Mouse (Mus musculus): ENCODE data around the gene Oasl1.
"Not testable (repeated sequence)": the region's sequence is repeated elsewhere in the genome, so short reads cannot be mapped to it uniquely, and the experiment has no call there.

The Oasl1 gene

DNA sequence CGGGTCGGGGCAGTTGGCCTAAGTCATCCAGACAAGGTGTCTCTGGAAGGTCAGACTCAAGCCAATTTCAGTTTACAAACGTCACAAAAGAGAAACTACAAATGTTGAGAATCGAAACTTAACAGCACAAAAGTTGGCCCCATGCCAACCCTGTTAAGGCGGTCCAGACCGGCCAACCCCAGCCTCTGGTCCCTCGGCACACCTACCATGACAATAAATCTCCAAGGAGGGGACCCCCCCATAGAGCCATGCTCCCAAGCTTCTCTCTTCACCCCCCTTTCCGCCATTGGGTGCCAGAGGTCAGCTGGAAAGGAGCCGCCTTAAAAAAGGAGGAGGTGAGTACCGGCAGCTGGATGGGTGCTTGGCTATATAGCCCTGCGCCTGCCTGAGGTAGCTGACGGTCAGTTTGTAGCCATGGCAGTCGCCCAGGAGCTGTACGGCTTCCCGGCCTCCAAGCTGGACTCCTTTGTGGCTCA, at the start of gene Oasl1:
Oasl1 (plus strand) TSS at position 243 of the 476 bp plus-strand sequence.
- peak; percentile 9 for DNase-seq (ENCODE audit: low spot score)

DNA sequence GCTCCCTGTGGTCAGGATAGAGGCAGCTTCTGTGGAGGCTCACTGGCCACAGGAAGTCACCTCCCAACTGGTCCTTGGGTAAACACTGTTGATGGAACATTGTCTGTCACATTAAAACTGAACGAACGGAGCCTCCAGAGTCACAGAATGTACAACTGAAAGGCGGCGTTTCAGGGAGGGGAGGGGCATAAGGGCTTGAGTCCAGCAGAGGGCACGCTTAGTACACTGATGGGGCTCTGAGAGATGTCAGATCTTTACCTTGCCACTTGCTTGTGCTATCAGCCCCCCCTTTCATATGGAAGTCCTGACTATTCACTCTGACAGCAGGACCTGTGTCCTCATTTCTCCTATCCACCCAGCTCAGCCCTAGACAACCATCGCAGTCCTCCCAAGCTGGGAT, 47.2 kb upstream of the Oasl1 start:
- no peak for DNase-seq (ENCODE audit: low spot score)

DNA sequence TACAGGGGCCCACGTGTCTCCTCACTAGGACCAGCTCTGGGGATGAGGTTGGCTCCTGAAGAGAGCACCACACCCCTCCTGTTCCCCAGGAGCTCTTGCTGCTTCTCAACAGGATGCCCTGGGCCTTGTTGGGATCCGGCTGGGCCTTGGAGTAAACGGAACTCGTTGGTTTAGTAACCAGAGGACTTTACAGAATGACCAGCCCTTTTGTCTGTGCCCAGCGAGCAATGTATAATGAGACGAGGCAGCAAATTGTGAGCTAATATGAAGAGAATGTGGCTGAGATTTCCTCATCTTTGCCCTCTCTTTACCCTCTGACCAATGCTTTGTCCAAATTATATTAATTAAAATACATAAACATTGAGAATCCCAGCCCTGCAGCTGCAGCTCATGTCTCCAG, 46.7 kb upstream of the Oasl1 start:
- DNase-seq (ENCODE audit: low spot score): no peak

DNA sequence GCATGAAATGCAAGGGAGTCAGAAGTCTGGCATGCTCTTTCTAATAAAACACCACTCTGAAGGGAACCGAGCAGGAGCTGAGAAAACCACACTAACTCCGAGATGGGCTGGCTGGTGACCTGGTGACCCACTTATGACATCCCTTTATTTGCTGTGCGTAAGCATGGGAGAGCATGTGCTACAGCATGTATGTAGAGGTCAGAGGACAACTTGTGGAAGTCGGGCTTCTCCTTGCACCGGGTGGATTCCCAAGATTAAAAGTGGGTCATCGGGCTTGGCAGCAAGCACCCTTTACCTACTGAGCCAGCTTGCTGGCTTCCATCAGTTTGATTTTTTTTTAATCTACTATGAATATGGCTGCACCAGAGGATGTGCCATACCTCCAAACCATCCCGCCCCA, 45.6 kb upstream of the Oasl1 start:
- DNase-seq (ENCODE audit: low spot score): no peak

DNA sequence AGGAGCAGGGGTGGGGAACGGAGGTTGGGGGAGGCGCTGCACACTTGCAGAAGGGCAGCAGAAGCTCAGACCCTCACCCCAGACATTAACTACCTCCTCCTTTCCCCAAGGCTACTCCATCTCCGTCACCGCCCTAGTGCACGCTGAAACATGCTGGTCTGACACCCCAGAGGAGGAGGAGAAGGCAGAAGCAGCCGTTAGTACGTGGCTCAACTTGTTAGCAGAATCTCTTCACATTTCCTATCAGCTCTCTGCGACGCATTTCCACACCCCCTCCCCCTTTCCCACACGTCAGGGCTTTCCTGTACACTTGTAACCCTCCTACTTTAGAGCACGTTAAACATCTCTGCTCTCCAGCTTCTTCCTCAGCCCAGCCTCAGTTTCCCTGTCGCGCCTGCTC, 43.6 kb upstream of the Oasl1 start:
- DNase-seq (ENCODE audit: low spot score): no peak

DNA sequence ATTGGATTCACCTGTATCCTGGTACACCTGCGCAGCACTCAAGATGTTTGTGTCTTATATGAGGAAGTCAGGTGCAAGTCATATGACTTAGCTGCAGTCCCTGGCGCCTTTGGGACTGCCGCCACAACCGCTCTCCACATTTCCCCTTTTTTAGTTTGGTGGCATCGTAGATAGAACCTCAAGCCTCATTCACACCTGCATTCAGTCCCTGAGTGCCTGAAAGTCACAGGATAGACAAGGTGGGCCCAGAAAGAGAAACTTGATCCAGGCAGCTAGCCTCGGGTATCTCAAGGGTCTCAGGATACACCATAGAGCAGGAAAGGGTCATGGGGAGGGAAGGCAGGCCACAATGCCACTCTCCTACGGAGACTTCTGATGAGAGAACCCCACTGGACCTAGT, 40.7 kb upstream of the Oasl1 start:
- DNase-seq (ENCODE audit: low spot score): not testable (repeated sequence)

DNA sequence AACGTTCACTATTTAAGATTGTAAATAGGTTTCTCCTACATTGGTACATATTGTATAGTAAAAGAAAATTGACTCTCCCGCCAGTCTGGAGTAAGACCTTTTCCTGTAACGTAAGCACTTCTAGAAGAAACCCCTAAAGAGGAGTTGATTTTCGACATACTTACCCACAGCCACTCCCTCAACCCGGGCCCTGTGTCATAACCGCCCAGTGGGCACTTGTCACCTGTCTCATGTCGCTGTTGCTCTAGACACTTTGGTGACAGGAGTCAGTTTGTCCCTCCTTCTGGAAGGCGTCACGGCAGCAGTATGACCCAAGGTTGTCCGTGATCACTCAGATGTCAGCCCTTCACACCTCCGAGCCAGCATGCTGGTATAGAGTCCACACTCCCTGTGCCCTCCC, 40.0 kb upstream of the Oasl1 start:
- DNase-seq (ENCODE audit: low spot score): no peak

DNA sequence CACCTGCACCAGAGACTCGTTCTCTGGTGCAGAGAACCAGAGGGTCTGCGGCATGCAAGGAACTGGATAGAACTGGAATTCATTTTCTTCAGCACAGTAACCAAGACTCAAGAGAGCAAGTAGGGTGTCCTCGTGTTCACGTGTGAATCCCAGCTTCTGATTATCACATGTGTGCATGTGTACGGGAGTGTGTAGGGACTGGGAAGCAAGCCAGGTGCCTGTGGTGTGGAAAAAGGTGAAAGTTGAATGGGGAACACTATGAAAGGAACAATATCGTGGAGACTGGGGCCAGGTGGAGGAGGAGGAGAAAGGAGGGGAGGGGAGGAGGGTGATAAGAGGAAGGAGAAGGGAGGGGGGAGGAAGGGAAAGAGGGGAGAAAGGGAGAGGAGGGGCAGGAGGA, 36.2 kb upstream of the Oasl1 start:
- no peak for DNase-seq (ENCODE audit: low spot score)

DNA sequence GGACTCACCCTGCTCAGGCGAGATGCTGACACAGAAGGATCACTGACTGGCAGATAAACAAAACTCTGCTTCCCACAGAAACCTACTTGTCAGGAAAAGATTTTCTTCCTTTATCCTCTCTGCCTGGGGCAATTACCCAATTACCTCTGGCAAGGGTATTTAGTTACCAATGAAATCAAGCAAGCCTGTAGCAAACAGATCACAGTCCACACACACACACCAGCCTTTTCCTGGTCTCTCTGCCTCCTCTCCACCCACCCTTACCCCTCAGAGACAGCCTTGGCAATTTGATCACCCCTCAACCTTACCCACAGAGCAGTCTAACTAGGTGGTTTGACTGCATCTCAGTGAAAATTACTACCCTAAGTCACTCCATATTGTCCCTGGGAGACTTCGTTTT, 34.0 kb upstream of the Oasl1 start:
- no peak for DNase-seq (ENCODE audit: low spot score)

DNA sequence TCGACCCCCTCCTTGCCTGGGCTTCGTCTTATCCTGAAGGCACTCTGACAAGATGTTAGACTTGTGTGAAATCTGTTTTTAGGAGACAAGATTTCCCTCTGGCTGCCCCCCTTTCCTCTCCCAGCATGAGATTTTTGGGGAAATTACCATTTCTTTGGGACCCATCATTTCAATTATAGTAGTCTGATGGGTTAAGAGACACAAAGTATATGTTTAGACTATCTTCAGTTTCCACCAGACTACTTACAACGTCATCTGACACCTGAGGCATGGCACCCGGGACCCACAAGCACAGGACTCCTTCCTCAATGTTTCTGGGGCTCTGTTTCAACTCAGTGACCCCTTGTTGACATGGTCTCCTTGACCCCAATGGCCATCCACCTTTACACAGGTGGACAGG, 27.5 kb upstream of the Oasl1 start:
- no peak for DNase-seq (ENCODE audit: low spot score)

DNA sequence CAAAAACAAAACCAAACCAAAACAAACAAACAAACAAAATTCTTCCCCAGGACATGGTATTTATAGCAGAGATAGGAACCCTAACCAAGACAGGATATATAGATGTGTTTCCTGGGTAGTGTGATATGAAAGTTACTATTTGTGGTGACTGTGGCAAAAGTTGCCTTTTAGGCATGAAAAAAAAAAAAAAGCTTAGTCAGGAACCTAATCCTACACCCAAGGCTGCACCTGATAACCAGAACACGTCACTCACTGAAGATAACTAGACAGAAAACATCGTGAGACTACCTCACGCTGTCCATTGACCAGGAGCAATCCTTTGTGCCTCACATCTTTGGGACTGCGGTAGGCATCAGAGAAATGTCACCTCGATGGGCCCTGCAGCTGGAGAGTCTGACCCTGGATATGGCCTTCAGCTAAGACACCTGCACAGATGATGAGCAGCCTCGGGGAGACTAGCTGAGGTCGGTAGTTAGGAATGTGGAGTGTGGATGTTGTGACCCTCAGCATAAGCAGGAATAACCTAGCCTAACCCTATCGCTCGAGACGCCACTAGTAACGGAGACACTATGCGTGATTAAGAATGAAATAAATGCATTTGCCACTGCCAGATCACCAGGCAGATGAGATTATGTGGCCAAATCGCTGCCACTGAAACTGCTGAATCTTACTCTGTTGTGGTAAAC, 26.2 kb upstream of the Oasl1 start, which contains the start of gene Oasl2:
Oasl2 (plus strand) TSS at position 249 of the 686 bp plus-strand sequence.
- no peak for DNase-seq (ENCODE audit: low spot score)

DNA sequence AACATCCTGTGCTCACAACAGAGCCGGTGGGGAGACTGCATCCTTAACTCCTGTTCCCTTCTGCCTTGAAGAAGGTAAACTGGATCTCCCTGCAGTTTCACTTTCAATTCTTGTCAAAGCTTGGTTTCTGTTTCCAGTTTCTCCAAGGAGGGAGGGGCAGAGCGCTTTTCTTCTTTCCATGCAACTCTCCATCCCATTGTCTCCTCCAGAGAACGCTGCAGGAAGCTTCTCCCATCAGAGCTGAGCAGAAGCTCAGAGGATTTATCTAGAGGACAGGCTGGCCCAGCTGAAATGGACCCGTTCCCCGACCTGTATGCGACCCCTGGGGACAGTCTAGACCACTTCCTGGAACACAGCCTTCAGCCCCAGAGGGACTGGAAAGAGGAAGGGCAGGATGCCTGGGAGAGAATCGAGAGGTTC, 25.7 kb upstream of the Oasl1 start:
- DNase-seq (ENCODE audit: low spot score): no peak

DNA sequence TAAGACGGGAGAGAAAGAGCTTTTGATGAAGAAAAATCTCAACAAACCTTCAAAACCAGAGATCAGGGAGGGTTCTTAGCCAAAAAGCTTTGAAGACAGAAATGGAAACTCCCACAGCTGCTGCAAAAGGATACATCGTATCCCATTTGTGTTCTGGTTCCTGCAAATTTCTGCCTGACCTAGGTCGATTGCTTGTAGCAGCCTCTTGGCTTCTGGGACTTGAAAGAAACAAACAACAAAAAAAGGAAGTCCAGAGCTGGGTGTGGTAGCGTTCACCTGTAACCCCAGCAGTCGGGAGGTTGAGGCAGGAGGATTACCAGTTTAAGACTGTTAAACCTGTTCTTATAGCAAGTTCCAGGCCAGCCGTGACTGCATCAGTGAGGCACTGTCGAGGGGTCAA, 24.2 kb upstream of the Oasl1 start:
- DNase-seq (ENCODE audit: low spot score): no peak

DNA sequence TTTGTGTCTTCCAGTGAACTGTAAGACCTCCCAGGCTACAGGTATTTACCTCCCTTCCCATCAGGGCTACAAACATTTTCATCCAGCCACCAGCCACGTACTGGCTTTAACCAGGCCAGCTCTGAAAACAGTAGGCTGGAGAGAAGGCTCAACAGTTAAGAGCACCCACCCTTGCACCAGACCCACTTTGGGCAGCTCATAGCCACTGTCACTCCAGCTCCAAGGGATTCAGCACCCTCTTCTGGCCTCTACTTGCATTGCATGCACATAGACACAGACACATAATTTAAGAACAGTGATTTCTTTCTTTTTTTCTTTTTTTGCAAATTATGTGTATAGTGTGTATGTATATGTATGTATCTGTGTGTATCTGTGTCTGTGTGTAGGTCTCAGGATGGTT, 20.6 kb upstream of the Oasl1 start:
- DNase-seq (ENCODE audit: low spot score): peak; percentile 21

DNA sequence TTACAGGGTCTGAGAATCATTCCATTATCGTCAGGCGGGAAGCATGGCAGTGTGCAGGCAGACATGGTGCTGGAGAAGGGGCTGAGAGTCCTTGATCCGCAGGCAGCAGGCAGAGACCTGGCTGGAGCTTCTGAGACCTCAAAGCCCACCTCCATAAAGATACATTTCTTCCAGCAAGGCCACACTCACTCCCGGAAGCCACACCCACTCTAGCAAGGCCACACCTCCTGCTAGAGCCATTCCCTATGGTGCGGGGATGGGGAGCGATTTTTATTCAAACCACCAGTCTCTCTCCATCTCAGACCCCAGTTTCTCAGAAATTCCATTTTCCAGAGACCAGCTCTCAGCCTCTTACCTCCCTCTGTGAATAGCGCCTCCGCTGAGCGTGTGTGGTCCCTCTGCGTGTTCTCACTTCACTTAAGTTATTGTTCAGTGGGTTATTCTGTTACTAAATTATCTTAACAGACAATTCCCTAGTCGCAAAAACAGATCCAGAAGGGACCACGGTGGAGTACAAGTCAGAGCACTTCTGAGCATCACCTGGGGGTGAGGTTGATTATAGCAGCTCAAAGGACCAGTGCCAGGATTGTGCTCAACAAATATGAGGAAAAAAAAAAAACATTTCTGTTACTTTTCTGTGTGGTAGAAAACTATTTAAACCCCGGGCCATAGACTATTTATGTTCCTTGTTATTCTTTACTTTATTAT, 14.3 kb upstream of the Oasl1 start:
- DNase-seq (ENCODE audit: low spot score): no peak

DNA sequence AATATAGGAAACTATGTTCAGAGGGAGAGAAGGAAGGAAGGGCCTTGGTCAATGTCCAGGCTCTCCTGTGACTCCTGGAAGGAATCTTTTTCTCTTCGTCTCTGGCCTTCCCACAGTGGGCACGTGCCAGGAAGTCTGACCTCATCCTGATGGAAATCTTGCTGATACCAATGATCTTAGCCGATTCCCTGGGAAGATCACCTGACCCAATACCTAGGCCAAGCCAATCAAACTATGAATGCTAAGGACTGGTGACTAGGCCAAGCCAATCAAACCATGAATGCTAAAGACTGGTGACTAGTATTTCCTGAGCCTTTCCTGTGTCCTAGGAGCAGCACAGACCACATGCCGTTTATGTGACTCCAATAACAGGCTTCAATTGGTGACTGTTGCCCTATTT, 9.4 kb upstream of the Oasl1 start:
- DNase-seq (ENCODE audit: low spot score): no peak

DNA sequence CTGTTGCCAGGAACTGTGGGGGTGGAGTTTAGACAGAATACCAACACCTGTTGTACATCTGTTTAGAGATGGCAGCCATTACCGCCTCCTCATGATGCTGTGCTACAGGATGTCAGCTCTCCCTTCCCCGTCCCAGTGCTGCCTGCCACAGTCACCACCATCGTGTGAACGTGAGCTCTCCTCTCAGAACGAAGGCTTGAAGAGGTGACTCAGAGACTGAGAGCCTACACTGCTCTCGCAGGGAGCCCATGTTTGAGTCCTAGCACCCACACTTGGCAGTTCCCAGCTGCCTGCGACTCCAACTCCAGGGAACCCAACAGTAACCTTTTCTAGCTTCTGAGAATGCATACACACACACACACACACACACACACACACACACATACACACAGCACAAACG, 8.2 kb upstream of the Oasl1 start:
- no peak for DNase-seq (ENCODE audit: low spot score)

DNA sequence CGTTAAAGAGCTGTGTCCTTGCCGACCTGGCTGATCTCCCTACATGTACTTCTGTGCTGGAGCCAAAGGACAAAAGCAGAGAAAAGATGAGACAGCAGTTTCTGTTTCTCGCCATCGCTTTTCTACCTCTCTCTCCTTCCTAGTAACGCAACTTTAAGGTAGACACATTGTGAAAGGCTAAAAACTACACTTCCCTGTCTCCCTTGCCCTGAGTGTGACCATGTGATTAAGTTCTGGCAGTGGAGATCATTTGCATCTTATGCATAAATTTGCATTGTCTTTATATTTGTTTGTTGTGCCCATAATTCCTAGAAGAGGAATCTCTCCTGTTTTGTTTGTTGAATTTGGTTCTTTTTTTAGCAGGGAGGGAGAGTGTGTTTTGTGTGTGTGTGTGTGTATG, 7.2 kb upstream of the Oasl1 start:
- no peak for DNase-seq (ENCODE audit: low spot score)

DNA sequence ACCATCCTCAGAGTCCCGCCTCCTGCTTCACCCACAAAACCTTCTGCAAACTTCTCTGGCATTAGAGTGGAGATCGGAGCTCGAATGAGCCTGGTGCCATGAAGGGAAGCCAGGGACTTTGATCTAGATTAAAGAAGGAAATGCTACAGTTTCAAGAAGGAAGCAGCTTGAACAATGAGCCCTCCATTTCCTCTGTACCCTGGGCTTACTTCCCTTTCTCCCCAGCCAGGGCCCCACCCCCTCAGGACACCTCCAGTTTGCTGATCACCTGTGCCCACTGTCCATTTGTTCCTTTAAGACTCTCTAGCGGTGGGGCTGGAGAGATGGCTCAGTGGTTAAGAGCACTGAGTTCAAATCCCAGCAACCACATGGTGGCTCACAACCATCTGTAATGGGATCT, 6.3 kb upstream of the Oasl1 start:
- DNase-seq (ENCODE audit: low spot score): no peak

DNA sequence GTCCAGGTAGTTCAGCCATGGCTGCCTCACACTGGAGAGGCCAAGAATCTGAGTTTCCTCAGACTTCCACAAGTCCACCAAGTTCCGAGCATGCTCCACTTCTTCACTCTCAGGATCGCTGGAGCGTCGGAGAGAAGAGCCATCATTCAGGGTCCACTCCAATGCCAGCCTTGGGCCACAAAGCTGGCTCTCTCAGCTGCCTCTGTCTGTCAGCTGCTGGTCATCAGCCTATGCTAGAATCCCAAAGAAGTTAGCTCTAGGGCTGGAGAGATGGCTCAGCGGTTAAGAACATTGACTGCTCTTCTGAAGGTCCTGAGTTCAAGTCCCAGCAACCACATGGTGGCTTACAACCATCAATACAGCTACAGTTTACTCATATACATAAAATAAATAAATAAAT, 5.7 kb upstream of the Oasl1 start:
- DNase-seq (ENCODE audit: low spot score): not testable (repeated sequence)

DNA sequence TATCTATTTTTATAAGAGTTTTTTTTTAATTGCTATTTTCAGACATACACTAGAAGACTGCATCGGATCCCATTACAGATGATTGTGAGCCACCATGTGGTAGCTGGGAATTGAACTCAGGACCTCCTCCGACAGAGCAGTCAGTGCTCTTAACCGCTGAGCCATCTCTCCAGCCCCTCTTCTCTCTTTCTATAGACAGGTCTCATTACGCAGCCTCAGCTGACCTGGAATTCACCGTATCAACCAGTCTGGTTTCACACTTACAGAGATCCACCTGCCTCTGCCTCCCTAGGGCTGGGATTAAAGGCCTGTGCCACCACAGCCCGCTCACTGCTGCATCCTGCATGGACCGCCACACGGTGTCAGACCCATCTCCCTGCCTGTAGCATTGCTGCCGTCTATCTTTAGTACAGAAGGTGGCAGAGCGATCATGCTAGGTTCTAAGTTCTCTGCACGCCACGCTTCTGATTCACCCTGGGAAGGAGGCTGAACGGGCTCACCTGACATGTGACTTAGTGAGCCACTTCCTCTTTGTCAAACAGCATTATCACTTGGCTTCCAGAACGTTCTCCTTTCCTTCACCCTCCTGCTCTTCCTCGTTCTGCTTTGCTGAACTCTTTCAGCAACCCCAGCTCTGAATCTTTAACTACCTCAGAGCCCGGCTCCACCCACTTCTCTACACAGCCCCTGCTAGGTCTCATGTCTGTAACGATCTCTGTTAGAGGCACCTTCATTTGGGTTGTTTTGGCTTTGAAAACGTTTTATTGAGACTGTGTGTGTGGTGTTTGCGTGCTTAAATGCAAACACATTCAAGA, 1.3 kb upstream of the Oasl1 start:
- no peak for DNase-seq (ENCODE audit: low spot score)

DNA sequence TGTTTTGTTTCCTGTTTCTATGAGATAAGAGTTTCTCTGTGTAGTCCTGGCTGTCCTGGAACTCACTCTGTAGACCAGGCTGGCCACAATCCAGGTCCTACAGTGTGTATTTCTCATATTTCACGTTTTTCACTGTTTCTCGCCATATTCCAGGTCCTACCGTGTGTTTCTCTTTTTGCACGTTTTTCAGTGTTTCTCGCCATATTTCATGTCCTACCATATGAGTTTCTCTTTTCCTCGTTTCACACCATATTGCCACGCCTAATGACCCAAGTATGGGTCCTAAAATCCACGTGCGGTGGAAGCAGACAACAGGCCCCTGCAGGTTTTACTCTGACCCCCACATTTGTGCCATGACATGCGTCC, 691 bp upstream of the Oasl1 start:
- DNase-seq (ENCODE audit: low spot score): peak; percentile 30

DNA sequence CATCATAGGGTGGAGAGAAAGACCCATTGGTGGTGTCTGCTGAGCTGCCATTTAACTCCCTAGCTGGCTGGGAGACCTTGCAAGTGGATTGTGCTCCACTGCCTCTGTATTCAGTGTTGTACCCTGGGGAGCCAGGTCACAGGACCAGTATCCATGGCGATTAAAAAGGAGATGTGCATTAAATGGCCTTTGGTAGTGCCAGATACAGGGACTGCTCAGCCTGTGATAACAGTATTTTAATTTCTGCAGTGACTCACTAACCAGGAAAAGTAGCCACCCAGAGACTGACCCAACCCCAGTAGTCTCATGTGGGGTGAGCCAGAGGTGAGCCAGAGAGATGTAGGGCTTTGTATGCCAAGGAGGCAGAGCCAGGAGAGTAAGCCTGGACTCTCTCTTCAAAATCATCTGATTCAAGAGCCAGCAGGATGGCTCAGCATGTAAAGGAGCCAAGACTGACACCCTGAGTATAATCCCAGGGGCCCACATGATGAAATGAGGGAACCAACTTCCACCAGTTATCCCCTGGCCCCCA, 3.2 kb downstream of the Oasl1 start:
- no peak for DNase-seq (ENCODE audit: low spot score)

All from c-Kit-positive CD71-positive TER-119-positive erythroid progenitor cells, embryonic 14.5 days (primary cell).